Mouse (Mus musculus): ENCODE data around the gene Pde8b. TPM values are rescaled to one million over a fixed set of nuclear protein-coding genes. Genes with fewer than 3 reads are reported as not detected.
"Not testable (repeated sequence)": the region's sequence is repeated elsewhere in the genome, so short reads cannot be mapped to it uniquely, and the experiment has no call there.

Gene Pde8b
- total RNA-seq, 2 experiments from 2014 or later: 77.0 to 158 TPM

GRCm38 (mm10) chr13:95221882-95222568 lies 28.1 kb downstream of the Pde8b start:
- peak; percentile 27 to 30 for DNase-seq

GRCm38 (mm10) chr13:95215661-95216170 lies 34.4 kb downstream of the Pde8b start:
- not testable (repeated sequence) for DNase-seq

DNA sequence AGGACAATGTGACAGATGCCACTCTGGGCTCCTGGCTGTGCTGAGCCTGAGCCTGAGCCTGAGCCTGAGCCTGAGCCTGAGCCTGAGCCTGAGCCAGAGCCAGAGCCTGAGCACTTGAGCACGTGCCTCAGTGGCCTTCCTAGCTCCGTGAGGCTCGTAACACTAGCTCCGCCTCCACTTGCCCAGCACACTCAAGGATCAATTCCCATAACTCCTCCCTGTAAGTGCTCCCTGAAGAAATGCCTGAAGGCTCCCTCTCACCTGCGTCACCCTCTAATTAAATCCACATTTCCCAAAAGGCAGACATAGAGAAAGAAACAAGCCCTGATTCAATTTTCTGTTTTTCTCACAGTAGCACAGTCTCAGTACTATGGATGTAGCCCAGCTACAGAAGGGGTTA lies 37.8 kb downstream of the Pde8b start:
- no peak for DNase-seq

- not testable (repeated sequence) for DNase-seq
These were observed 42.8 kb downstream of the Pde8b start for GRCm38 (mm10) chr13:95207301-95207700.

DNA sequence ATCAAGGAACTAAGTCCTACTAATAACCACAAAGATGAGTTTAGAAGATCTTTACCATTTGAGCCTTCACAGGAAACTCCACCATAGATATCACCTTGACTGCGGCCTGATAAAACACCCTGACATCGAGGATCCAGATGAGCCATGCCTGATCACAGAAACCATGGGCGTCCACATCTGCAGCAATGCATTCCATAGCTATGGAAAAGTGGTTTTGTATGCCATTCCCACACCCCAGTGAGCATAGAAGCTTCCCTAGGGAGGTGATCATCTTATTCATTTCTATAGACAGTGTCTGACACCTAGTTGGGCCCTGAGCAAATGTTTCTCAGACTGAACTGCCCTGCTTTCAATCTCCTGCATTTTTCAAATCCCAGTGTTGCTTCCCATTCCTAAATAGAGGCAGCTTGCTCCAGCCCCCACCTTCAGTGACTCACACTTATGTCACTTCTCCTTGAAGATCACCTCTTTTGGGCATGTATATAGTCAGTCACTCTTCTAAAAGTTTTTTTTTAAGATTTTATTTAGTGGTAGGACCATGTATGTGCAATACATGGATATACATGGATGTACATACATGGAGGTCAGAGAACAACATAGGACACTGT lies 47.9 kb downstream of the Pde8b start:
- DNase-seq: no peak

GRCm38 (mm10) chr13:95200817-95201216 lies 49.3 kb downstream of the Pde8b start:
- DNase-seq: no peak

GRCm38 (mm10) chr13:95200036-95200435 lies 50.1 kb downstream of the Pde8b start:
- DNase-seq: no peak

DNA sequence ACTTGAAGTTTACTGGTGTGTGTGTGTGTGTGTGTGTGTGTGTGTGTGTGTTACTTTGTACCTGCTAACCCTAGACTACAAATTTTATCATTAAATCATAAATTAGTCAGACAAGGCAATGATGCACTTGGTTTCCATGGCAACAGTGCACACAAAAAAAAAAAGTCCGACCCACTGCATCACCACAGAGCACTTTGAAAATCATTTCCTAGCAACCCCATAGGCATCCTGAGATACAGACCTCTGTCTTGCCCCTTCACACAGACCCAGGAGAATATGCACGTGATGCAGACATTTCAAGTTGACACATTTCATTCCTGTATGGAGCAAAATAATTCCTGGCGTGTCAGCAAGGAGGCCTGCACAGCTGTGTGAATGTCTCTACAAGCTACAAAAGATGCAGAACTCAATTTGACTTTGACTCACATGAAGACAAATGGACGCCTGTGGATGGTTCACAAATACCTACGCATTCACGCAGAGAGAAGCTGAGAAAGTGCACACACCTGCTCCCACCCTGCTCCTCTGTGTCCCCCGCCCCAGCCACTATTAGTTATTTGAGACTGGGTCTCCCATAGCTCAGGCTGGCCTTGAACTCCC lies 53.9 kb downstream of the Pde8b start:
- DNase-seq: no peak

DNA sequence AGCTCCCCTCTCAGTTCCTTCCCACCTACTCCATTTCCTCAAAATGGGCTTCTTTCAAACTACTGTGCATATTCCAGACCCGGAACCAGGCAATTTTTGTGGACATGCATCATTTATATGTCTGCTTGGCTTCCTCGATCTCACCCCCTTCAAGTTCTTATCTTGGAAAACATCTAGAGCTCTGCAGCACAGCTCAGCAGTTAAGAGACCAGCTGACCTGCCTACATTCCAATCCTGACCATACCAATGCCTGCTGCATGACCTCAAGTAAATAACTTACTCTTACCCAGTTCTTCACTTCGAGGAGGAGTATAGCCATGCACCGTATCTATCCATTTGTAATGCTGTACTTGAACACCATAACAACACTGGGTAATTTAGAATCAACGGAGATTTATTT lies 58.2 kb downstream of the Pde8b start:
- no peak for DNase-seq

DNA sequence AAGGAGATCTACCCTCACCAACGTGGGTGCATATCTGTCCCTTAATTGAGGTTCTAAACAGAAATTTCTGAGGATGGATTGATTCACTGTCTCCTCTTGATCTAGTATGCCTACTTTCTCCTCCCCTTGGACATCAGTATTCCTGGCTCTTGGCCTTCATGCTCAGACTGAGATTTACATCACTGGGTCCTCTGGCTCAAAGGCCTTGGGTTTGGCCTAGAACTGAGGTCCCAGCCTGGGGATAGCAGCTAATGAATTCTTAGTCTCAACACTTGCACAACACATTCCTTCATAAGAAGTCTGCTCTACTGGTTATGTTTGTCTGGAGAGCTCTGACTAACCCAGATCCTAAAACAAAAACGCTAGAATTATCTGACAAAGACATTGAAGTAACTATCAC lies 61.0 kb downstream of the Pde8b start:
- DNase-seq: peak; percentile 35 to 60

DNA sequence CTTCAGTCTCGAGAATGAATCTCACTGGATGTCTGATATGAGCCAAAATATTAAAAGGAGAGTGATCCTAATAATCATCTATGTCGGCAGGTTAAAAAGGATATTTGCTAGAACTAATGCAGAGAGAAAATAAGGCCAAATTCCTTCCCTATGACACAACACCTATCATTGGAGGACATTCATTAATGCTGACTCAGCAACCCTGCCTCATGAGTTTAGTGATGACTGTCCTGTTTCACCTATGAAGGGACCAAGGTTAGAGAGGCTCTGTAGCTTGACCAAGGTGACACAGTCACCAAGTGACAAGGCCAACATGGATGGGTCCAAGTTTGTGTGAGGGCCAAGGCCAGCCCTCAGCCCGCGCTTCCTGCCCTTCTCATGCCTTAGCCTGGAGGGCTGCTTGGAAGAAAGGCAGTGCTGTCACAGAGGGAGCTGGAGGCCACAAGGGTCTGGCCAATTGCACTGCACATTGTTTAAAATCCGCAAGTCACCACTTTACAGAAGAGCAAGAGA lies 62.9 kb downstream of the Pde8b start:
- DNase-seq: peak; percentile 63 to 82

DNA sequence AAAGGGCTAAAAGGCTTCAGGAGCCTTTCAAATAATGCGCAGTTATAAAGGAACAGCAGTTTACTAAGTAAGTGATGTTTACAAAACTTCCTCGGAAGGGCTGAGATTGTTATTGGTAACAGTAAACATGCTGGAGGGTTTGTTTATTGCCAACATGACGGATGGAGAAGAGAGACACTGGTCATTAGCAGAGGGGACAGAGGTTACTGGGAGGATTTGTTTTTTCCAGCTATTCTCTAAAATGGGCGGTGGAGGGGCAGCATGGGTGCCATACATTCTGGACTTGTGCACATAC lies 63.4 kb downstream of the Pde8b start:
- DNase-seq: no peak

DNA sequence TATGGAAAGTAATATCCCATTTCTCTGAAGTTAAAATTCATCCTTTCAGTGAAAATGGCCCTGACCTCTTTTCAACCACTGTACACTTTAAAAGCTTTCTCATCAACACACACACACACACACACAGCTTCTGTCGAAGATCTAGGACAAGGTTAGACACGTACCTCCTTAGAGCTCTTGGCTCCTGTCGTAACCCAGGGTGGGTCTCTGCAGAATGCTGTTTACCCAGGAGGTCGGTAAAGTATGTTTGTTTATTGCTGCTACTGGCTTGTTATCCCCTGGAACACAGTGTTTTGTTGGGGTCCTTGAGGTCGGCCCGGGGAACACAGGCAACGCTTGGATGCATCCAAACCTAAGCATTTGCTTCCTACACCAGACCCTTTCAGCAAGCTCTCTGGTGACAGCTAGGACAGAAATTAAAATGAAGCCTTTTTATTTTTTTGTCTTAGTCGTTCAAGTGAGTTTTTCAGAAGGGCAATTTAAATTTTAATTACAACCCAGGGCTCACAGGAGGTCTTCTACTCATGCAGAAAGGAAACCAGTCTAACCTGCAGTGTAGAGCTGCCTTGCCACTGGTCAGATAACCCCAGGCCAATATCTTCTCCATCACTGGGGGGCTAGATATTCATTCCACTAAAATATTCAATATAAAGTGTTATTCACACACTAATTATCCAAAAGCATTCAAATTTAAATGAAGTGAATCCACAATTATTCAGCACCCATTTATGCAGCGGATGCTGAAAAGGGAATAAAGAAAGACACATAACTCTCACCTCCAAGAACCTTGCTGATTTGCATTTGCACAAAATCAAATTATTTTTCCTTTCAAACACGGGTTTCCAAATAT lies 64.0 kb downstream of the Pde8b start:
- DNase-seq: peak in 1 of 2 experiments; percentile 41

DNA sequence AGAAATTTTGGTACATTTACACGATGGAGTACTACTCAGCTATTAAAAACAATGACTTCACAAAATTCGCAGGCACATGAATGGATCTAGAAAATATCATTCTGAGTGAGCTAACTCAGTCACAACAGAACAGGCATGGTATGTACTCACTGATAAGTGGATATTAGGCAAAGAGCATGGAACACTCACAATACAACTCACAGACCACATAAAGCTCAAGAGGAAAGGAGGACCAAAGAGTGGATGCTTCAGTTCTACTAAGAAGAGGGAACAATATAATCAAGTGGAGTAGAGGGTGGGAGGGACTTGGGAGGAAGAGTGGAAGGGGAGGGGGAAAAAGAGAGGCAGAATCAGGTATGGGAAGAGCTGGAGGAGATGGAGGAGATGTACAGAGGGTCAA lies 66.5 kb downstream of the Pde8b start:
- no peak for DNase-seq

DNA sequence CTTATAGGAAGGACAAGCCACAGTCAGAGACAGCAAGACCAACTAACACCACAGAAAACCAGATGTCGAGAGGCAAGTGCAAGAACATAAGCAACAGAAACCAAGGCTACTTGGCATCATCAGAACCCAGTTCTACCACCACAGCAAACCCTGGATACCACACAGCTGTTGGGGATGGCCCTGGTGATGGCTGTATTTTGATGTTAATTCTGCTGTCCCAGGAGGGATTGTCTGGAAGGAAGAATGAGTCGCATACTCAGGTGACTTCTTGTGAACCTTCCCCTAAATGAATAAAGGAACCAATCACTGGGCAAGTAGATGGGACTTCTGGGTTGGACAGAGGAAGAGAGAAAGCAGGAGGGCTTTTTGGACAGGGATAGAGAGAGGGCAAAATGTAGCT lies 69.9 kb downstream of the Pde8b start:
- no peak for DNase-seq

DNA sequence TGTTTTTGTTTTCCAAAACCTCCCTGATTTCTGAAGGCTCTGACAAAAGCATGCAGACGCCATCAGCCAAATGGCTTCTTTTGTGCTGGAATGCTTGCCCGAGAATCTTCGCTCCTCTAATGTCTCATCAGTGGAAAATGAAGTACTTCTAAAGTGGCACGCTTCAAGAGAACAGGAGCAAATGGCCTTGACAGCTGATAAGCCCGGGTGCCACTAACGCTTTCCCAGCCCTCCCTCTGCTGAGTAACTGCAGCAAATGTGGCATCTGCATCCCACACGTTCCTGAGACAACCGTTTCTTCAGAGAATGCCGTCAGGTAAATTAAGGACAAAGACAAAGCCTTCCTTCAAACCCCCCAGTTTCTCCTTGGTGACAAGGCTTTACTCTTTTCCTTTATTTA lies 72.8 kb downstream of the Pde8b start:
- DNase-seq: peak; percentile 46 to 63

DNA sequence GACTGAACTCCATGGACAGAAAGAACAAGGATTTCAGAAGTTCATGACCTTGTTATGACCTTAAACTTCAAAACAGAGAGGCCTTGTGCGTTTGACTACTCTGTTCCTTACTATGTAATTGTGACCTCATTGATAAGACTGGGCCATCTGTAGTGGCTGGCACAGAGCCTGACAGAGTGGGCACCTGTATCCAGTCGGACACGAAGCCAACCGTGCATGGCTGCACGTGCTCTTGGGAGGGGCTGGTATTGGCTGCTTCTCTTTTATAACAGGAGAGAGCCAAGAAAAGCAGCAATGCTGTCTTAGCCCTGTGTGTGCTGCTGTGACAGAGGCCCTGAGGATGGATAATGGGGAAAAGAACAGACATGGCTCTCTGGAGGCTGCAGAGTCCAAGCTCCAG lies 73.7 kb downstream of the Pde8b start:
- DNase-seq: peak; percentile 55 to 67

- DNase-seq: peak; percentile 72 to 83
These were observed 75.9 kb downstream of the Pde8b start for GRCm38 (mm10) chr13:95174253-95174652.

GRCm38 (mm10) chr13:95172346-95172745 lies 77.8 kb downstream of the Pde8b start:
- no peak for DNase-seq

DNA sequence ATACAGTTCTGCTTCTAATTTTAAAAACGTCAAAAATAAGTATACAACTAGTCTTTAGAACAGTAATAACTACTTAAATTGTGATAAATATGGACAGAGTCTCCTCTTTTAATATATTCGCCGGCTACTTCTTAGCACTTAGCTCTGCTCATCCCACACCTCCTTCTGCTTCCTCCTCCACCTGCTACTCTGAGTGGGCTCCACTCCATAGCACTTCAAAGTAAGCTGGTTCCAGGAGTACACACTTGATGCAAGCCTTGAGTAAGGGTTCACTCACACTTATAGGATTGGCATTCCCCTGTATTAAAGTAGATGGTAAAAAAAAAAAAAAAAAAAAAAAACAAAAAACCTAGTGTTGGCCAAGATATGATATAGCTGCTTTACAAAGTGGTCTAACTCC lies 89.9 kb downstream of the Pde8b start:
- no peak for DNase-seq

DNA sequence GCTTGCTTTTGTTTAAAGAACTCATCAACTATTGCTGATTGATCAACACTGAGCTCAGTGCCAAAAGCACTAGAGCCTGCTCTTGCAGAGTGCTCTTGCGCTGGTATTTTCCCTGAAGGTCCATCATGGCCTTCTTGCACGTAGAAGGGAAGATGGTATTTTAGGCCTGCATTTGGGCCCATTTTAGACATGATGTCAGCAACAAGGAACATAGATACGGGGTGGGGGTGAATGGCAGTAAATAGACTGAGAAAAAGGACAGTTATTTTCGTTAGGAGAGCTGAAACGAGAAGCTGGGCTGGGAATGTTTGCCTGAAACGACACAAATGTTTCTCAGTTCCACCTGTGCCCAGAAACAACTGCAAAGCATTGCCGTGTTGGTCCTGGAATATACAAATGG lies 91.2 kb downstream of the Pde8b start:
- no peak for DNase-seq

DNA sequence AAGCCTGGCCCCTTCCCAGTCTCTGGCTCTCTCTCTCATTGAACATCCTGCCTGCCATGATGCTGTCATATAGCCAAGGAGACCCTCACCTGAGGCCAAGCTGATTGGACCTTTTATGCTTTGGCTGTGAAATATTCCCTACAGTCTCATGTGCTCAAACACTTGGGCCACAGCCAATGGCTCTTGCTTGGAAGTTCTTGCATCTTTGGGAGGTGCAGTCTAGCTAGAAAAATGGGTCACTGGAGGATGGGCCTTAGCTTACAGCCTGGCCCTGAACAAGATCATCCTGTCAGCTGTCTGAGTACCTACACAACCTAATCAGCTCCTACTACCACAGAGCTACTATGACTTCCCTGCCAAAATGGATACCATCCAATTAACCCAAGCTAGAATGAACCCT lies 105.4 kb downstream of the Pde8b start:
- DNase-seq: peak; percentile 27 to 63
